Mouse (Mus musculus) heart, adult 11 months (tissue): ENCODE data around the gene Olfr1230.

Experiments used
- DNase-seq: peaks from one replicate; pipeline ENCODE4 v3.0.0; 2022

Olfr1230 gene

DNA sequence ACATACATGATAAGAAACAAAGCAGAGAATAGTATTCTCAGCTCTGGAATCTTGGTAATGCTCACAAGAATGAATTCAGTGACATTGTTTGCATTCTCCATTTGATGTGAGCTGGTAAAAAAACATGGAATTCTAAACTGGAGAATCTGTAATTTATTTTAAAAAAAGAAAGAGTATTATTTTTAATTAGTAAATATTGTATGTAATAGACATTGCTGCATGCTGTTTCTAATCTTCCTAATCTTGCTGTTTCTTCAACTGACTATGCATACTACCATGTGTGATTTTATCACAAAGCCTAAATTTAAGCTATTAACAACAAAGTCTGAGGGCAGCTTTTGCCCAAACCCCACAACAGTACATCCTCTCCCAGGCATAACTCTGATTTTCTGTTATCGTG, at the start of gene Olfr1230:
TSS of gene Olfr1230 (minus strand) at position 101 of the 400 bp plus-strand sequence.
- DNase-seq: no peak

DNA sequence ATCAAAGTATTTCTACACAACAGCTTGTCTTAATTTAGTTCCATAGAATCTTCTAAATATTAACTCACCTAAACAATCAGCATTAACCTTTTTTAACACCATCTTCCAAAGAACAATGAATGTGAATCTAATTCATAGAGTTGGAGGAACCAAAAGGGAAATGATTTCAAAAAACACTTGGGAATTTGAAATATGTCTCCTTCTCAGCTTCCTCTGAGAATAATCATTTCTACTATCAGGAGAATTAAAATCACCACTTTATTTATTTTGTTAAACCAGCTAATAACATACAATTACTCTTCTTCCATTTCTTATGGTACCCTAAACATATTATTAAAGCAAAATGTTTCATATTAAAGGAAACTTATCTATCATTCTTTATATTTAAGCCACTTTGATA, 45.2 kb upstream of the Olfr1230 start, which contains the start of gene Olfr1233:
TSS of gene Olfr1233 (minus strand) at position 101 of the 400 bp plus-strand sequence.
- no peak for DNase-seq

DNA sequence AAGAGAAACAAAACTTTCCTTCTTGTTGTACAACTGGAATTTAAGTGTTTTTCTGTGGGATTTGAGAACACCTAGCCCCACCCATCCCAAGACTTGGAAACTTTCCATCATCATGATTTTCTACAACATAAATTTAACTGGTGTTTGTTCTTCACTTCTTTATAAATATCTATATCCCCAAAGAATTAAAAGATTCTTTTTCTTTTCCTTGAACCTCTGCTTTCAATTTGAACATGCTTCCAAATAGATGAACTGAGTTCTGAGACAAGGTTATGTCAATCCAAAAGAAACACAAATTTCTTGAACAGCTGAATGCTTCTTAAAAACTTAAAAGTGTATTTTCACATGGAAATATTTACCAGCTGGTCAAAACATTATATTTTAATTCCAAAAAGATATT, 32.5 kb upstream of the Olfr1230 start, which contains the start of gene Olfr1232:
TSS of gene Olfr1232 (minus strand) at position 101 of the 400 bp plus-strand sequence.
- DNase-seq: no peak

DNA sequence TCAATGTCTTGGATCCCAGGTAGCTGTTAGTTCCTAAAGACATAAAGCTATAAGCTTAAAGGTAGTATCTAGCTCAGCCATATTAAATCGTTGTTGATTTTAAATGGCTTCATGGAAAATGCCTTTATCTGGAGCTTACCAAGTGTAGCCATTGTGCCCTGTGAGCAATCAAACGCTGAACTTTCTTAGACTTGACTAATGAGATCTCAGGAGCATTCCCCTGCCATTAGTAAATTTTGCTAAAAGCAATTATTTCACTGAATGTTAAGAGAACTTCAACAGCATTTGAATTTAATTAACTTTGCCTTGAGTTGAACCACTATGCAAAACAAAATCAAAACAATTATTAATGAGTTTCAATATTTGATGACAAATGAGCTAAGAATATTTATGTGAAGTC, 9.9 kb upstream of the Olfr1230 start, which contains the start of gene Olfr1231:
TSS of gene Olfr1231 (minus strand) at position 101 of the 400 bp plus-strand sequence.
- no peak for DNase-seq

DNA sequence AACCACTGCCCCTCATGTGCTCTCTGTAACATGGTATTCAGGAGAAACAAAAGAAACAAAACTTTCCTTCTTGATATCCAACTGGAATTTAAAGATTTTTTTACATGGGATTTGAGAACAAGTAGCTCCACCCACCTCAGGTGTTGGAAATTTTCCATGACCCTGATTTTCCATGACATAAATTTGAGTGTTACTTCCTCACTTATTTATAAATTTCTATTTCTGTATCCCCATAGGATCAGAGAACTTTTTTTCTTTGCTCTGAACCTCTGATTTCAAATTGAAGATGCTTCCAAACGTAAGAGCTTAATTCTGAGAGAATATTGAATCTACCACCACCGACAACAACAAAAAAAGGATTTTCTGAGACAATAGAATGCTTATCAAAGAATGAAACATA, 9.2 kb downstream of the Olfr1230 start, which contains the start of gene Olfr1229:
TSS of gene Olfr1229 (minus strand) at position 101 of the 400 bp plus-strand sequence.
- no peak for DNase-seq

DNA sequence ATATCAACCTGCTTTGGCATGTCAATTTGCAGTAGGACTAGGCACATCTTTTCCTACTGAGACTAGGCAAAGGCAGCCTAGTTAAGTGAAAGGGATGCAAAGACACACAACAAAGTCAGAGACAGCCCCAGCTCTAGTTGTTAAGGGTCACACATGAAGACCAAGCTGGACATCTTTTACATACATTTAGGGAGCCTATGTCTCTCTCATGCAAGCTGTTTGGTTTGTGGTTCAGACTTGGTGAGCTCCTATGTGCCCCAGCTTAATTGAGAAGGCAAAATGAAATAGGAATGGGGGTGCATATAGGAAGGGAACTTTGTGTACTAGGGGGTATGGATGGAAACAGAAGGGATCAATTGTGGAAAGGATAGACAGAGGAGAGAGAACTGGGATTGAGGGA, 43.1 kb downstream of the Olfr1230 start, which contains the start of gene Olfr1228:
TSS of gene Olfr1228 (minus strand) at position 101 of the 400 bp plus-strand sequence.
- DNase-seq: peak; percentile 23
